Mouse (Mus musculus) brain, embryonic 14.5 days (tissue): ENCODE measurements at regions not wholly inside any gene's neighbourhood (a gene's known extent, or its start where the extent isn't known, plus 50 kb on each side); places are given as distances from the start of the nearest gene placed in this dataset.
A peak's percentile ranks its signal among the peaks of the same experiment; 100 is the strongest.

Experiments used
- DNase-seq: peaks from one replicate; pipeline ENCODE4 v3.0.0-alpha.2; 2011; ENCODE audit warnings: low read depth
- CTCF ChIP-seq: fragments of 200-500 bp; IDR thresholded peaks from 2 replicates; pipeline ENCODE4 v1.5.1; 2012; ENCODE audit warnings: inconsistent platforms, mild to moderate bottlenecking, moderate library complexity, borderline replicate concordance; ENCODE audit not compliant: insufficient read depth, insufficient read length; ENCODE audit errors: extremely low read depth
- POLR2A ChIP-seq: fragments of 200-500 bp; IDR thresholded peaks from 2 replicates; pipeline ENCODE4 v1.6.1; 2012; ENCODE audit warnings: mild to moderate bottlenecking, inconsistent platforms, borderline replicate concordance; ENCODE audit not compliant: poor library complexity, insufficient read depth, insufficient read length, severe bottlenecking; ENCODE audit errors: extremely low read depth

- TF ChIP-seq CTCF (no peak), POLR2A (no peak)
- DNase-seq = no peak
Measured at GRCm38 (mm10) chr6:49716945-49717344, 105.6 kb upstream of the Npy start.

- TF ChIP-seq CTCF (no peak), POLR2A (no peak)
- no peak for DNase-seq
Measured at GRCm38 (mm10) chr6:49733191-49733590, 89.3 kb upstream of the Npy start.

DNA sequence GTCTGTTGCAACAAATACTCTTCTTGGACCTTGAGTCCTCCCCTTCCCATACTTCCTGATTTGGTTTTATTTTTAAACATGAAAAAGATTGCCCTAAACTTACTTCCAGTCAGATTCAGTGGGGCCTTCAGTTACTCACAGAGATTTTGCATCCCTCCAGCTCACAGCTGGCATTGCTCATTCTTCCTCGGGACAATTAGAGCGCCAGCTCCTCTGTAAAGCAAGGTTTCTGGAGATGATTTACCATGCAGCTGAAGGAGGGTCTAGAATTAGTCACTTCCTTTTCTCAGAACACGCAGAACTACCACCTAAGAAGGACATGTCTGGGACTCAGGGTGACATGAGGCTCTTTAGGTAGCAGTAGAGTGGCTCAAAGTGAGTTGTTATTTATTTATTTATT is 79.4 kb upstream of the Npy start:
- no peak for DNase-seq
- TF ChIP-seq POLR2A (no peak), CTCF (no peak)

GRCm38 (mm10) chr6:49745301-49745700 is 77.2 kb upstream of the Npy start:
- TF ChIP-seq CTCF (no peak), POLR2A (no peak)
- peak; percentile 64 for DNase-seq

GRCm38 (mm10) chr6:49750544-49750943 is 72.0 kb upstream of the Npy start:
- no peak for DNase-seq
- TF ChIP-seq CTCF = no peak
- TF ChIP-seq POLR2A = no peak

DNA sequence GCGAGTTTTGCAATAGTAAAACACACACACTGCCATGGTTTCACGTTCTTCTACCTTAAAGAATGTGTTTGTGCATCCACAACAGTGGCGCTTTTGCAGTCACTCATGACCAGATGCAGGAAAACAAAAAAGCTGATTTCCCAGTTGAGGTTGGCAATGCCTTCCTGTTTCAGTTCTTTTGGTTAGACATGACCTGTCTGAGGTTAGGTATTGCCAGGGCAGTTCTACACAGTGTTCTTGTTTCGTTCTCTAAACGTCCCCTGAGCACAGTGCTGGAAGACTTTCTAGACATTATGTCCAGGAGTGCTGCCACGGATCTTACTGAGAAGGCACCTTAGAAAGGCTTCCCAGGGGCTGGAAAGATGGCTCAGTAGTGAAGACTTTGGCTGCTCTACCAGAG is 62.9 kb upstream of the Npy start:
- no peak for DNase-seq
- no peak for TF ChIP-seq CTCF
- TF ChIP-seq POLR2A = no peak

DNA sequence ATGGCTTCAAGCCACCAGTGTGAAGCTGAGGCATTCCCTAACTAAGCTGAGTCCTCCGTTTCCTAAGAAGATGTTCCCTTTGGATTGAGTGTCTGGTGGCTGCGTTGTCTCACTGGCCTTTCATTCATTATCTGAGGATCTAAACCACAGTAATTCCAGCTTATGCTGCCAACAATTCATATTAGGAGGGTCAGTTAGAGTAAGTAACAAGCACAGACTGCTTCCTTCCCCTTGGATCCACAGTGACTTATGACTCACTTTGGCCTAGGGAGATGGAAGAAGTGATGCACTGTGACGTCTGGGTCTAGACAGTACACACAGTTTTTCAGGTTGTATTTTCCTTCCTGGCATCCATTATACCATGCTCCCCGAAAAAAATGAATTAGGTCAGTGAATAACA is 57.8 kb upstream of the Npy start:
- TF ChIP-seq CTCF = no peak
- TF ChIP-seq POLR2A = no peak
- DNase-seq = no peak

GRCm38 (mm10) chr6:49769904-49770720 is 52.4 kb upstream of the Npy start:
- TF ChIP-seq POLR2A = no peak
- peak; percentile 71 for DNase-seq
